Mouse (Mus musculus) lung, postnatal 0 days (tissue): ENCODE measurements around the gene Mxra7.

ENCODE experiments used
- CTCF ChIP-seq: IDR thresholded peaks from 2 replicates; pipeline ENCODE4 v1.5.1; 2016; ENCODE audit warnings: antibody characterized with exemption, mild to moderate bottlenecking
- EP300 ChIP-seq: IDR thresholded peaks from 2 replicates; pipeline ENCODE4 v1.6.1; 2016; ENCODE audit warnings: antibody characterized with exemption, mild to moderate bottlenecking, control low read depth

DNA sequence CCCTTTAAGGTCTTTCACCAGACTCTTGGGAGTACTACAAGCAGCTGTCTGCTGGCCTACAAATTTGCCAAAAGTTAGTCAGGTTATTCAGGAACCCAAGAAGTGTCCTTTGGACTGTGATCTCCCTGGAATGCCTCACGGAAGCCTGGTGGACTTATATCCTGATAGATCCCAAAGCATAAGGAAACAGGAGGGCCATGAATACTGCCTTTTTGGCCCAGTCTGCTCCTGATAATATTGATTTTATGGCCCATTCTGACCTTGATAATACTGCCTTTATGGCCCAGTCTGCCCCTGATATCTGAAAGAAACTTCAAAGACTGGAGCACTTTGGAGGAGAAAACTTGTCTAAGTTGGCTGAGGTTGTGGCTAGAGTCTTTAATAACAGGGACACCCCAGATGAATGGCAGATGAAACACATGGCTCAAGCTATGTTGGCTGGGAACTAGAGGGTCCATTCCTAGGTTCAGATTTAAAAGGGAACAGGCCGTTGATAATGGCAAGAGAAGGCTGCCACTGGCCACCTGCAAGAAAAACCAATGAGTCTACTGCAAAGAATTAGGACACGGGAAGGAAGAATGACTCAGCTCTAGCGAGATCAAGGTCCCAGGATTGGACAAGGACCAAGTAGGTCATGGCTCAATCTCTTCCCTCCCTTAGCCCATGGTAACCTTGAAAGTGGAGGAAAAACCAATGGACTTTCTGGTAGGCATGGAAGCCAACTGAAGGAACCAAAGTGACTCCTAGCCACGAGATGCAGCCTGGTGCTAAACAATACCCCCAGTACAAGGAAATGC is 74.0 kb downstream of the Mxra7 start:
- TF ChIP-seq EP300 = no peak
- no peak for TF ChIP-seq CTCF
